Comparison of ENCODE assay signal across 15 mouse cellular contexts in the genomic region with DNA sequence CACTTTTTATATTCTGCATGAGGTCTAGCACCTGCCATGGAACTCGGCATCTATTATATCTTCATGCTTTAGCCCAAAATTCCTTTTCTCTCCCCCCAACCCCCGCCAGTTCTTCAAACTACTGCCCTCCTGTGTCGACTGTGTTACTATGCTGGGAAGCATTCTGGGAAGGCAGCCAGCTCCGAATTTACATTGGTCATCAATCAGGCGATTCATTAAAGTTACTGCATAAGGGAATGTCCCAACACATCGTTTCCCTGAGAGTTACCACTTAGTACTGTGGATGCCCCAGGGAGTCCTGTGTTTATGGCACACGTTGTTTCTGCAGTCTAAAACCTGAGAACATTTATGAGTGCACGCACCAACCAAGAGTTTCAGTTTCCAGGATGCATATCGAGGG.
DNase-seq lines count a peak whose midpoint lies in the region; ATAC-seq lines count a peak whose summit lies in the region.
"Had no signal": no experiment of that assay in that cellular context is flagged by ENCODE, and none has a peak within 500 bp of the region (broad histone marks: within the 10 kb centered on the region; RNA-seq: fewer than 3 reads in every experiment).

No protein-coding gene starts in this region.

- ATAC-seq in forebrain, embryonic 15.5 days (replicated peaks) = peak; percentile 64; the same call in 1 of the 2 replicates
- no peak for ATAC-seq in forebrain, embryonic 11.5 days (replicated peaks; ENCODE audit: low FRiP score)
- ATAC-seq in limb, embryonic 12.5 days (ENCODE audit: insufficient number of reproducible peaks, insufficient read depth, low FRiP score, low TSS enrichment, low read depth) = peak; percentile 76; the same call in 1 of the 2 replicates
- peak; percentile 63; the same call in 1 of the 2 replicates for ATAC-seq in hindbrain, embryonic 15.5 days (ENCODE audit: low FRiP score, low read depth)
- no peak for ATAC-seq in megakaryocyte progenitor cell, adult 5-6 weeks (replicated peaks; ENCODE audit: poor library complexity)
- ATAC-seq: CD4-positive, CD25-positive, alpha-beta regulatory T cell, adult 4 months; midbrain, embryonic 13.5 days had no signal

- no peaks in the 10 kb centered on the region for H3K27me3 ChIP-seq in forebrain, embryonic 15.5 days
- no peaks in the 10 kb centered on the region for H3K27me3 ChIP-seq in forebrain, embryonic 11.5 days (ENCODE audit: control insufficient read depth, insufficient read depth, low read length)
- no peaks in the 10 kb centered on the region for H3K27me3 ChIP-seq in limb, embryonic 12.5 days
- no peaks in the 10 kb centered on the region for H3K27me3 ChIP-seq in limb, embryonic 10.5 days (ENCODE audit: low read depth, poor library complexity, severe bottlenecking)
- no peaks in the 10 kb centered on the region for H3K27me3 ChIP-seq in hindbrain, embryonic 15.5 days
- H3K27me3 ChIP-seq: midbrain, embryonic 13.5 days; stomach, embryonic 15.5 days had no signal

- no peaks in the 10 kb centered on the region for H3K36me3 ChIP-seq in forebrain, embryonic 15.5 days
- H3K36me3 ChIP-seq in forebrain, embryonic 11.5 days (ENCODE audit: control insufficient read depth, insufficient read depth, low read length) = no peaks in the 10 kb centered on the region
- H3K36me3 ChIP-seq in limb, embryonic 12.5 days = no peaks in the 10 kb centered on the region
- H3K36me3 ChIP-seq in limb, embryonic 10.5 days = no peaks in the 10 kb centered on the region
- H3K36me3 ChIP-seq in hindbrain, embryonic 15.5 days = no peaks in the 10 kb centered on the region
- H3K36me3 ChIP-seq: midbrain, embryonic 13.5 days; stomach, embryonic 15.5 days had no signal

- H3K4me3 ChIP-seq in forebrain, embryonic 15.5 days = no peak overlapping the region
- no peak overlapping the region for H3K4me3 ChIP-seq in forebrain, embryonic 11.5 days (ENCODE audit: low read depth, low read length)
- no peak overlapping the region for H3K4me3 ChIP-seq in limb, embryonic 12.5 days (replicated peaks)
- no peak overlapping the region for H3K4me3 ChIP-seq in limb, embryonic 10.5 days
- no peak overlapping the region for H3K4me3 ChIP-seq in hindbrain, embryonic 15.5 days
- H3K4me3 ChIP-seq: erythroblast, embryonic 14.5 days; midbrain, embryonic 13.5 days; stomach, embryonic 15.5 days had no signal

- H3K9ac ChIP-seq in forebrain, embryonic 15.5 days (replicated peaks) = no peak overlapping the region
- H3K9ac ChIP-seq in forebrain, embryonic 11.5 days (ENCODE audit: low read length) = no peak overlapping the region
- no peak overlapping the region for H3K9ac ChIP-seq in limb, embryonic 12.5 days (replicated peaks)
- H3K9ac ChIP-seq in hindbrain, embryonic 15.5 days = no peak overlapping the region
- H3K9ac ChIP-seq: midbrain, embryonic 13.5 days; stomach, embryonic 15.5 days had no signal

- no peak overlapping the region for H3K4me2 ChIP-seq in forebrain, embryonic 15.5 days (replicated peaks)
- no peak overlapping the region for H3K4me2 ChIP-seq in forebrain, embryonic 11.5 days (ENCODE audit: low read depth, low read length, severe bottlenecking)
- H3K4me2 ChIP-seq in limb, embryonic 12.5 days = no peak overlapping the region
- peak overlapping the region; percentile 9; the same call in 1 of the 2 replicates for H3K4me2 ChIP-seq in hindbrain, embryonic 15.5 days
- H3K4me2 ChIP-seq: midbrain, embryonic 13.5 days; stomach, embryonic 15.5 days had no signal

- no peaks in the 10 kb centered on the region for H3K9me3 ChIP-seq in forebrain, embryonic 15.5 days
- H3K9me3 ChIP-seq in forebrain, embryonic 11.5 days (ENCODE audit: control insufficient read depth, low read length) = no peaks in the 10 kb centered on the region
- no peaks in the 10 kb centered on the region for H3K9me3 ChIP-seq in limb, embryonic 12.5 days
- H3K9me3 ChIP-seq in limb, embryonic 10.5 days (replicated peaks) = no peaks in the 10 kb centered on the region
- no peaks in the 10 kb centered on the region for H3K9me3 ChIP-seq in hindbrain, embryonic 15.5 days
- H3K9me3 ChIP-seq: midbrain, embryonic 13.5 days; stomach, embryonic 15.5 days had no signal

- no peaks in the 10 kb centered on the region for H3K4me1 ChIP-seq in forebrain, embryonic 15.5 days
- H3K4me1 ChIP-seq in forebrain, embryonic 11.5 days (replicated peaks; ENCODE audit: control insufficient read depth, insufficient read depth, low read length) = no peaks in the 10 kb centered on the region
- 0 out of 2 replicates have a peak, but pooled peaks cover 4% of the 10 kb centered on the region for H3K4me1 ChIP-seq in limb, embryonic 12.5 days (replicated peaks)
- no peaks in the 10 kb centered on the region for H3K4me1 ChIP-seq in limb, embryonic 10.5 days
- H3K4me1 ChIP-seq in hindbrain, embryonic 15.5 days (replicated peaks) = 0 out of 2 replicates have a peak, but pooled peaks cover 6% of the 10 kb centered on the region
- H3K4me1 ChIP-seq: midbrain, embryonic 13.5 days; stomach, embryonic 15.5 days had no signal

- no peak overlapping the region for H3K27ac ChIP-seq in forebrain, embryonic 15.5 days (replicated peaks)
- no peak overlapping the region for H3K27ac ChIP-seq in forebrain, embryonic 11.5 days (ENCODE audit: low read depth, low read length)
- H3K27ac ChIP-seq in limb, embryonic 12.5 days = no peak overlapping the region
- no peak overlapping the region for H3K27ac ChIP-seq in limb, embryonic 10.5 days
- H3K27ac ChIP-seq in hindbrain, embryonic 15.5 days (replicated peaks) = no peak overlapping the region
- H3K27ac ChIP-seq: midbrain, embryonic 13.5 days; stomach, embryonic 15.5 days had no signal

- no peak for DNase-seq in forebrain, embryonic 11.5 days (ENCODE audit: low spot score)
- no peak for DNase-seq in limb, embryonic 10.5 days (ENCODE audit: low spot score)
- peak; percentile 43 to 58 for DNase-seq in right cerebral cortex, postnatal 10 days (ENCODE audit: low spot score in 2 of 2)
- no peak for DNase-seq in adrenal gland, adult 18-20 months (ENCODE audit: low spot score in 2 of 2)
- DNase-seq: heart, adult 18-20 months; heart, postnatal 14 days; lung, adult 2 months had no signal

- 37% methylated on average over 9 of the region's 9 CpGs for WGBS in forebrain, embryonic 15.5 days
- WGBS in forebrain, embryonic 11.5 days = 84% methylated on average over 9 of the region's 9 CpGs
- 49% methylated on average over 9 of the region's 9 CpGs for WGBS in limb, embryonic 12.5 days
- WGBS in limb, embryonic 10.5 days = 74% methylated on average over 9 of the region's 9 CpGs
- WGBS in hindbrain, embryonic 15.5 days = 38% methylated on average over 9 of the region's 9 CpGs

Comparison
In these comparisons a context has a peak if more than half of its experiments do, and no peak if none do; other contexts are left out.
1. ATAC-seq: peak in forebrain, embryonic 15.5 days (single experiment), limb, embryonic 12.5 days (single experiment) and hindbrain, embryonic 15.5 days (single experiment); none in forebrain, embryonic 11.5 days (single experiment) and megakaryocyte progenitor cell, adult 5-6 weeks (single experiment).
2. DNase-seq: peak in right cerebral cortex, postnatal 10 days (2 of 2); none in forebrain, embryonic 11.5 days (single experiment), limb, embryonic 10.5 days (single experiment) and adrenal gland, adult 18-20 months (0 of 2).